In the genomic region with DNA sequence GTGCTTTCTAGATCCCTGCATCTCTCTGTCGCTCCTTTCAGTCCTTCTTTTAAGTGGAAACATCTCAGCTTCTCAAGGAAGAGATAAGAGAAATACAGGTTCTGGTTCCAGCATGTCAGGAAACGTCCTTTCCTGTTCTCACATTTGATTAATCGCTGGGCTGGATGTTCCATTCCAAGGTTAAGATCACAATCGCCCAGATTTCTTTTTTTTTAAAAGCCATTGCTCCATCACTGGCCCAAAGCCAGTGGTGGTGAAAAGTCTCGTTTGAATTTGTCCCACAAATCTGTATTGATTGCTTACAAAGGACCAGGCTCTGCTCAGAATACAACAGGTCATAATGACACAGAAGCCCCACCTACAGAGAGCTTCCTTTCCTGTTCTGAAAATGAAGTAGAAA, we compare ENCODE assay signal across 15 mouse cellular contexts.
DNase-seq lines count a peak whose midpoint lies in the region; ATAC-seq lines count a peak whose summit lies in the region.
"Had no signal": no experiment of that assay in that cellular context is flagged by ENCODE, and none has a peak within 500 bp of the region (broad histone marks: within the 10 kb centered on the region; RNA-seq: fewer than 3 reads in every experiment).

No protein-coding gene starts in this region.

- WGBS in heart, embryonic 12.5 days = 27% methylated on average over 5 of the region's 5 CpGs

- no peak for ATAC-seq in heart, embryonic 12.5 days (ENCODE audit: insufficient number of reproducible peaks, low FRiP score)

- no peaks in the 10 kb centered on the region for H3K27me3 ChIP-seq in heart, embryonic 12.5 days (replicated peaks)
- H3K27me3 ChIP-seq: hindbrain, embryonic 15.5 days; neural tube, embryonic 15.5 days had no signal

- DNase-seq in heart, postnatal 4 days = no peak
- DNase-seq in MN1 (ENCODE audit: low spot score) = peak; percentile 52
- DNase-seq in adrenal gland, postnatal 36 days = peak; percentile 77 to 79
- peak; percentile 49 to 75 for DNase-seq in kidney, postnatal 36 days
- DNase-seq in cerebellum, adult 18-20 months = no peak
- no peak for DNase-seq in cerebellum, postnatal 4 days (ENCODE audit: low spot score in 2 of 2)
- no peak for DNase-seq in cerebellum, adult 9-11 months
- DNase-seq: embryo, embryonic 11 days; gastrocnemius, postnatal 36 days; midbrain, embryonic 14.5 days had no signal

- no peak overlapping the region for H3K4me2 ChIP-seq in heart, embryonic 12.5 days
- H3K4me2 ChIP-seq: hindbrain, embryonic 15.5 days; liver, embryonic 11.5 days; neural tube, embryonic 15.5 days had no signal

- H3K4me1 ChIP-seq in heart, embryonic 12.5 days (replicated peaks) = peaks cover 10% of the 10 kb centered on the region
- H3K4me1 ChIP-seq: hindbrain, embryonic 15.5 days; neural tube, embryonic 15.5 days had no signal

- H3K36me3 ChIP-seq in heart, embryonic 12.5 days = no peaks in the 10 kb centered on the region
- H3K36me3 ChIP-seq: forebrain, embryonic 10.5 days; hindbrain, embryonic 15.5 days; neural tube, embryonic 15.5 days had no signal

- H3K9ac ChIP-seq in heart, embryonic 12.5 days = no peak overlapping the region
- H3K9ac ChIP-seq: hindbrain, embryonic 15.5 days; neural tube, embryonic 15.5 days had no signal

- H3K4me3 ChIP-seq in heart, embryonic 12.5 days = no peak overlapping the region
- H3K4me3 ChIP-seq: forebrain, embryonic 10.5 days; hindbrain, embryonic 15.5 days; neural tube, embryonic 15.5 days had no signal

- H3K27ac ChIP-seq in heart, embryonic 12.5 days (ENCODE audit: poor library complexity, severe bottlenecking) = peak overlapping the region; percentile 35; the same call in 1 of the 2 replicates
- H3K27ac ChIP-seq: forebrain, embryonic 10.5 days; hindbrain, embryonic 15.5 days; neural tube, embryonic 15.5 days had no signal

- H3K9me3 ChIP-seq in heart, embryonic 12.5 days (replicated peaks) = no peaks in the 10 kb centered on the region
- H3K9me3 ChIP-seq: forebrain, embryonic 10.5 days; hindbrain, embryonic 15.5 days; neural tube, embryonic 15.5 days had no signal

Comparison
In these comparisons a context has a peak if more than half of its experiments do, and no peak if none do; other contexts are left out.
1. DNase-seq: peak in MN1 (single experiment), adrenal gland, postnatal 36 days (2 of 2) and kidney, postnatal 36 days (2 of 2); none in heart, postnatal 4 days (single experiment), cerebellum, adult 18-20 months (0 of 2), cerebellum, postnatal 4 days (0 of 2) and cerebellum, adult 9-11 months (single experiment).